Mouse (Mus musculus) myocyte (in vitro differentiated cells): ENCODE data around the gene Tas1r3.

ENCODE experiments used
- E2F4 ChIP-seq: IDR thresholded peaks from one replicate; pipeline ENCODE4 v1.6.1; 2011; ENCODE audit warnings: mild to moderate bottlenecking, control low read depth, moderate library complexity; ENCODE audit not compliant: insufficient read depth
- MAX ChIP-seq: IDR thresholded peaks from one replicate; pipeline ENCODE4 v1.6.1; 2011; ENCODE audit warnings: low read depth, mild to moderate bottlenecking, control low read depth
- POLR2A ChIP-seq: IDR thresholded peaks from one replicate; pipeline ENCODE4 v1.6.1; 2011; ENCODE audit warnings: low read depth, mild to moderate bottlenecking, control low read depth, moderate library complexity; ENCODE audit not compliant: insufficient read length
- REST ChIP-seq: IDR thresholded peaks from one replicate; pipeline ENCODE4 v1.6.1; 2011; ENCODE audit warnings: mild to moderate bottlenecking, control low read depth, moderate library complexity; ENCODE audit not compliant: insufficient read depth, insufficient read length
- TCF12 ChIP-seq: IDR thresholded peaks from one replicate; pipeline ENCODE4 v1.6.1; 2011; ENCODE audit warnings: mild to moderate bottlenecking, control low read depth; ENCODE audit not compliant: poor library complexity, insufficient read depth, severe bottlenecking
- USF1 ChIP-seq: IDR thresholded peaks from one replicate; pipeline ENCODE4 v1.6.1; 2011; ENCODE audit warnings: low read depth, mild to moderate bottlenecking, control low read depth, moderate library complexity

- TF ChIP-seq POLR2A: no peak
- TF ChIP-seq MAX: no peak
- no peak for TF ChIP-seq REST
- TF ChIP-seq TCF12: no peak
- TF ChIP-seq E2F4: no peak
- TF ChIP-seq USF1: no peak
Observed at GRCm38 (mm10) chr4:155905634-155906033, 42.5 kb upstream of the Tas1r3 start.
